Mouse (Mus musculus) embryonic facial prominence, embryonic 11.5 days (tissue): Measurements from ENCODE around the gene Pax5. TPM values are rescaled to one million over a fixed set of nuclear protein-coding genes. Genes with fewer than 3 reads are reported as not detected.

Source experiments
- ATAC-seq: fragments of 200-750 bp; cut with Nextera tagmentation; replicated peaks from 2 replicates; pipeline ENCODE4 v1.8.0; 2017; ENCODE audit warnings: low read depth; ENCODE audit not compliant: insufficient number of reproducible peaks, low FRiP score, low TSS enrichment
- DNase-seq: peaks from one replicate; pipeline ENCODE4 v3.0.0-alpha.2; 2015; ENCODE audit warnings: low spot score
- H3K27ac ChIP-seq: fragments of 300-500 bp; sonication (generic); replicated peaks from 2 replicates; pipeline ENCODE4 v1.5.1; 2014; ENCODE audit warnings: mild to moderate bottlenecking, low read depth, low read length, control low read depth
- H3K27me3 ChIP-seq: fragments of 300-500 bp; sonication (generic); 2 replicates; pipeline ENCODE4 v1.6.1; 2014; ENCODE audit warnings: mild to moderate bottlenecking, low read length, moderate library complexity, mixed read lengths; ENCODE audit not compliant: control insufficient read depth, insufficient read depth
- H3K36me3 ChIP-seq: fragments of 300-500 bp; sonication (generic); replicated peaks from 2 replicates; pipeline ENCODE4 v1.6.1; 2014; ENCODE audit warnings: low read depth, mild to moderate bottlenecking, low read length, moderate library complexity, mixed read lengths; ENCODE audit not compliant: control insufficient read depth, insufficient read depth
- H3K4me1 ChIP-seq: fragments of 300-500 bp; sonication (generic); 2 replicates; pipeline ENCODE4 v1.6.1; 2014; ENCODE audit warnings: low read length, mixed read lengths; ENCODE audit not compliant: control insufficient read depth, insufficient read depth
- H3K4me2 ChIP-seq: fragments of 300-500 bp; sonication (generic); 2 replicates; pipeline ENCODE4 v1.6.1; 2014; ENCODE audit warnings: low read depth, mild to moderate bottlenecking, control low read depth, low read length, moderate library complexity
- H3K4me3 ChIP-seq: fragments of 300-500 bp; sonication (generic); 2 replicates; pipeline ENCODE4 v1.5.1; 2014; ENCODE audit warnings: low read depth, low read length, control low read depth
- H3K9ac ChIP-seq: fragments of 300-500 bp; sonication (generic); replicated peaks from 2 replicates; pipeline ENCODE4 v1.6.1; 2014; ENCODE audit warnings: mild to moderate bottlenecking, control low read depth, low read length
- H3K9me3 ChIP-seq: fragments of 300-500 bp; sonication (generic); replicated peaks from 2 replicates; pipeline ENCODE4 v1.6.1; 2016; ENCODE audit warnings: mild to moderate bottlenecking, low read length, inconsistent platforms, mixed read lengths; ENCODE audit not compliant: control insufficient read depth
- WGBS: fragments of 180-500 bp; shearing (Covaris S2); extraction: QIAGEN DNeasy Blood & Tissue Kit; methylation state at CpG from one replicate; pipeline ENCODE4 v1.1.7; 2014; 5-methylcytosine and 5-hydroxymethylcytosine counted together
- polyA plus RNA-seq: library from polyadenylated mRNA; unstranded; fragments of >200 nt; fragmentation: Nextera tagmentation; extraction: Ambion mirVana; gene quantifications from 2 replicates; pipeline ENCODE4 v1.2.1, GENCODE M21; 2014

Gene Pax5
- polyA plus RNA-seq, 1 experiment from 2014 or later = 0.72 TPM

DNA sequence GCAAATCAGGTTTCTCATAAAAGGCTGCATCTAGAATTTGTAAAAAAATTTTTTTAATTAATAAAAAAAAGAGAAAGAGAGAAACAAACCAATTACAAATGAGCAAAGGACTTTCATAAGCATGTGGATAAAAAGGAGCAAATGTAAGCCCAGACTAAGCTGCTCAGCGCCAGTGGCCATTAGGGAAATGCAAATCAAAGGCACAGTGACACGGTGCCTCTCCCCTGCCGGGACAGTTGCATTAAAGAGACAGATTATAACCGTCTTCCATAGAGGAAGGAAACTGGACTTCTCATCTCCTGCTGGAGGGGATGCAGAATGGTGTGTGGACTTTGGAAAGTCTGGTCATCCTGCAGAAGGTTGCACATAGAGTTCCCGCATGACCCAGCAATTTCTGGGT lies 133.5 kb downstream of the Pax5 start:
- Histone ChIP-seq H3K27ac (no peak overlapping the region), H3K4me3 (no peak overlapping the region), H3K4me2 (no peak overlapping the region), H3K9ac (no peak overlapping the region), H3K9me3 (no peaks in the 10 kb centered on the region), H3K36me3 (no peaks in the 10 kb centered on the region), H3K4me1 (no peaks in the 10 kb centered on the region), H3K27me3 (no peaks in the 10 kb centered on the region)
- ATAC-seq (no peak), DNase-seq (no peak)
- 42% methylated on average over 5 of the region's 5 CpGs for WGBS

DNA sequence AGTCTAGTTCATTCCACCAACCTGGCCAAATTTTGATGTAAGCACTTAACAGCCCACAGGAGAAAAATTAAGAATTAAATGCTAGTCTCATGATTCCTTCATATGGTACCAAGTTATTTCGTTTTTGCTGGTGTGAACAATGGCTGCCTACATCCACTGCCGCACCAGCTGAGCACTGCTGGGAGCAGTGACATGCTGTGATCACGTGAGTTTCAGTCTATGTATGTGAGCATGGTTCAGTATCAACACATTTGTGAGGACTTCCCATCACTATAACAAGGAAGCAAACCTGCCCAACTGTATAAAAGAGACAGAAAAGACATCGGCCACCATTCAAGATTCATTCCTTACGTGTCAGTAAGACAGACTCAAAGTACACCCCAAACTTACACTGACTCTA lies 137.3 kb downstream of the Pax5 start:
- no peak overlapping the region for H3K4me2 ChIP-seq
- H3K36me3 ChIP-seq = no peaks in the 10 kb centered on the region
- DNase-seq (no peak), ATAC-seq (no peak)
- H3K27me3 ChIP-seq = no peaks in the 10 kb centered on the region
- H3K9ac ChIP-seq = no peak overlapping the region
- no peaks in the 10 kb centered on the region for H3K9me3 ChIP-seq
- H3K4me3 ChIP-seq = no peak overlapping the region
- 84% methylated on average over 5 of the region's 5 CpGs for WGBS
- H3K4me1 ChIP-seq = no peaks in the 10 kb centered on the region
- no peak overlapping the region for H3K27ac ChIP-seq

DNA sequence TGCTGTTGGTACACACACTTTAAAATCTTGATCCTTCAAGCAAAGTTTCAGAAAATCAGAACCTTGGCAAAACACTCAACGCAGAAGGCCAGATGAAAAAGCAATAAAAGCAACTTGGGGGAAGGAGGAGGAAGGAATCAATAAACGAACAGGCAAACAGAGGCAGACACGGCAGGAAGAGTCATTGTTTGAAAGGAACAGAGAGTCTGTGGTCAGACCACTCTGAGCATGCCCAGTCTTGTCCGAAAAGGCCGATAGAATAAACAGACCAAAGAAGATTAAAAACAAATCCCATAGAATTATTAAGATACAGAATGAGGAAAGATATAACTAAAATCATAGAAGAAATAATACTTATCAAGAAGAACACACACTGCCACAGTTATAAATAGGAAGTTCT lies 137.9 kb downstream of the Pax5 start:
- no peaks in the 10 kb centered on the region for H3K9me3 ChIP-seq
- H3K27ac ChIP-seq = no peak overlapping the region
- DNase-seq = no peak
- no peaks in the 10 kb centered on the region for H3K36me3 ChIP-seq
- no peaks in the 10 kb centered on the region for H3K4me1 ChIP-seq
- no peak overlapping the region for H3K9ac ChIP-seq
- no peak for ATAC-seq
- H3K4me3 ChIP-seq = no peak overlapping the region
- no peak overlapping the region for H3K4me2 ChIP-seq
- no peaks in the 10 kb centered on the region for H3K27me3 ChIP-seq
- WGBS = 70% methylated on average over 5 of the region's 5 CpGs

GRCm38 (mm10) chr4:44569138-44569537 lies 141.1 kb downstream of the Pax5 start:
- Histone ChIP-seq H3K36me3 (no peaks in the 10 kb centered on the region), H3K9me3 (no peaks in the 10 kb centered on the region), H3K4me3 (no peak overlapping the region), H3K27ac (no peak overlapping the region), H3K27me3 (no peaks in the 10 kb centered on the region), H3K4me1 (no peaks in the 10 kb centered on the region; the same call in 1 of the 2 replicates), H3K9ac (no peak overlapping the region), H3K4me2 (no peak overlapping the region)
- 79% methylated on average over 10 of the region's 10 CpGs for WGBS
- ATAC-seq (no peak), DNase-seq (no peak)

DNA sequence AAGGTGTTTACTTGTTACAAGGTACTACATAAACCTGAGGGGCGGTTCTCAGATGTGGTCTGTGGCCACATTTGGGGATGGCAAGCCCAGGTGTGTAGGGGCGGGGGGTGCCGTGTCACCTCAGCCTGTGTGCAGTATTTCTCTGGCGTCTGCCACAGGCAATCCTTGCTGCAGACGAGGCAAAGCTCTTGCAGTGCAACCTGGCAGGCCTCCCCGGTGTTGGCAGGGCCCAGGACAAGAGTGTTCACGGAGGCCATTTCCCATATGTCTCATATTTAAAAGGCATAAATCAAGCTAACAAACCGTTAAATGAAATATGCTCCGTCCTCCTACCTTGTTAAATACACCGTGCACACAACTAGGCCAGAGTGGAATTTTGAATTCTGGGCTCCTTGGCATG lies 141.6 kb downstream of the Pax5 start:
- Histone ChIP-seq H3K4me1 (no peaks in the 10 kb centered on the region; the same call in 1 of the 2 replicates), H3K27me3 (no peaks in the 10 kb centered on the region), H3K4me3 (no peak overlapping the region), H3K9me3 (no peaks in the 10 kb centered on the region), H3K9ac (no peak overlapping the region), H3K27ac (no peak overlapping the region), H3K36me3 (no peaks in the 10 kb centered on the region), H3K4me2 (no peak overlapping the region)
- ATAC-seq (no peak), DNase-seq (no peak)
- 86% methylated on average over 10 of the region's 10 CpGs for WGBS

DNA sequence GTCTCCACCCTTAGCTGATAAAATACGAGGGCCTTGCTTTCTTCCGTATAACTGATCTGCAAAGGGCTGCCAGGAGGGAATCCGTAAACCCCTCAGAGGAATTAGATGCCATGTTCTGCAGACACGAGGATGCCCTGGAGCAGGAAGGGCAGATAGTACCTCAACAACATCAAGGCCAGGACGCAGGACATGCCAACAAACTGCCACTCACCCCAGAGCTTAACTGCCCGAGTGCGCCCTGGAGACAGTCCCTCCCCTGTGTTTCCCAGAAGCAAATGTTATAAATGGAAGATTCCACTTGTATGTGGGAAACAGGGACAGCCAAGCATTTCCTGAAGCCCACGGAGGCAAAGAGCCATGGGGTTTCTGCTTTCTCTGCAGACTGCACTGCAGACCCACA lies 143.9 kb downstream of the Pax5 start:
- ATAC-seq = no peak
- H3K27me3 ChIP-seq = no peaks in the 10 kb centered on the region
- 64% methylated on average over 8 of the region's 8 CpGs for WGBS

GRCm38 (mm10) chr4:44565126-44566082 lies 144.9 kb downstream of the Pax5 start:
- Histone ChIP-seq H3K4me2 (no peak overlapping the region), H3K9ac (no peak overlapping the region), H3K9me3 (no peaks in the 10 kb centered on the region), H3K4me3 (no peak overlapping the region), H3K27me3 (no peaks in the 10 kb centered on the region), H3K36me3 (no peaks in the 10 kb centered on the region), H3K27ac (no peak overlapping the region), H3K4me1 (no peaks in the 10 kb centered on the region; the same call in 1 of the 2 replicates)
- ATAC-seq (no peak), DNase-seq (no peak)
- WGBS = 78% methylated on average over 12 of the region's 12 CpGs

More for the DNA sequence above, 143.9 kb downstream of the Pax5 start:
- Histone ChIP-seq H3K4me2 (no peak overlapping the region), H3K27ac (no peak overlapping the region), H3K4me3 (no peak overlapping the region), H3K9me3 (no peaks in the 10 kb centered on the region), H3K9ac (no peak overlapping the region), H3K4me1 (no peaks in the 10 kb centered on the region; the same call in 1 of the 2 replicates), H3K36me3 (no peaks in the 10 kb centered on the region)
- DNase-seq = no peak

DNA sequence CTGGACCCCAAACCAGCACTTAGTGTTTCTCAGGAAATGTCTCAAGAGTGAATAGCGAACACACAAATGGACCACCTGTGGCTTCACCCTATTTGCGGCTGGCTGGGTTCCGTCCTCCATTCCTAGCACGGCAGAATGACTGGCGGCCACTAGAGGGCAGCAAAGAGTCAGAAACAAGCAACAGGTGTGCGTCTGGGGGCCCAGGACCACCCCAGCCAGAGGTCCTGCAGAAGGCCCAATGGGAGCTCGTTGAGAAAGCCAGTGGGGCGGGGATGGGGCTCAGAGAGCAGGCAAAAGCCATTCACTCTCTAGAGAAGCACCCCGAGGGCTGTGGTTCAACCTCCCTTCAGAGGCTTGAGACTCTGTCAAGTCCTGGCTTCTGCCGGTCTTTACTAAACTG lies 145.7 kb downstream of the Pax5 start:
- WGBS = 4% methylated on average over 10 of the region's 10 CpGs
- Histone ChIP-seq H3K9me3 (no peaks in the 10 kb centered on the region), H3K27me3 (no peaks in the 10 kb centered on the region)

More for the DNA sequence above, 145.7 kb downstream of the Pax5 start:
- H3K36me3 ChIP-seq = no peaks in the 10 kb centered on the region
- no peak overlapping the region for H3K27ac ChIP-seq
- no peak overlapping the region for H3K4me3 ChIP-seq
- no peaks in the 10 kb centered on the region; the same call in 1 of the 2 replicates for H3K4me1 ChIP-seq
- no peak overlapping the region for H3K4me2 ChIP-seq
- H3K9ac ChIP-seq = no peak overlapping the region
- ATAC-seq = 0 out of 2 replicates have a peak, but pooled peaks have one; percentile 21
- DNase-seq = peak; percentile 78
